ENCODE assay signal across 8 mouse cellular contexts in the genomic region with DNA sequence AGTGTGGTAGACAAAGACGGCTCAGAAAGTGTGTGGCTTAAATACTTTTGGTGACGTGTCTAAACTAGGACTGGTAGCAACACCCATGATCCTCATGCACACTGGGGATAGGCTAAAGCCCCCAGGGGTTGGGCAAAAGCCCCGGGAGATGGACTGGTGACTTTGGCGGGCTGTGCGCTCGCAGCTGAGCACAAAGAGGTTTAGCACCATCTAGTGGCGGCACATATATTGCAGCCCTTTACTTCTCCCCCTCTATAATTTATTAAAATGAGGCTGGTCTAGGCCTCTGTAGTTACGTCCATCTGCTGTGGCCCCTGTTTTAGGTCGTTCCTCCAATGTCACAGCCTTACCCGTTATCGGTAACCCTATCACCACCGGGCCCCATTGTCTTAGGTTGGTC.
A peak's percentile ranks its signal among the peaks of the same experiment; 100 is the strongest.
DNase-seq lines count a peak whose midpoint lies in the region; ATAC-seq and TF ChIP-seq lines count a peak whose summit lies in the region.
"Not testable (repeated sequence)": the region's sequence is repeated elsewhere in the genome, so short reads cannot be mapped to it uniquely, and the experiment has no call there.

No protein-coding gene starts in this region.

- not testable (repeated sequence) for H3K9me3 ChIP-seq in intestine, embryonic 14.5 days (ENCODE audit: control insufficient read depth, low read length); liver, embryonic 14.5 days (ENCODE audit: control insufficient read depth, low read length)

- intact Hi-C loops in gastrocnemius, adult 2 months (cut with DNase I): not testable (repeated sequence)

- 63% methylated on average over 11 of the region's 12 CpGs for WGBS in intestine, embryonic 14.5 days
- 42% methylated on average over 12 of the region's 12 CpGs for WGBS in liver, embryonic 14.5 days (ENCODE audit: insufficient replicate concordance)

- in situ Hi-C loops in Patski (cut with MboI; ENCODE audit: low pct_unique_long_range_greater_than_20kb): not testable (repeated sequence)

- CTCF ChIA-PET in Patski (lab: Charles Lee): not testable (repeated sequence)

- not testable (repeated sequence) for H3K4me3 ChIP-seq in gastrocnemius, adult 2 months; intestine, embryonic 14.5 days (ENCODE audit: low read depth, low read length); liver, embryonic 14.5 days (ENCODE audit: insufficient read depth in 1 of 2, low read depth in 2 of 2, low read length in 2 of 2)

- H3K27me3 ChIP-seq in Patski; intestine, embryonic 14.5 days (replicated peaks; ENCODE audit: control insufficient read depth, insufficient read depth, low read length); liver, embryonic 14.5 days (ENCODE audit: control insufficient read depth, insufficient read depth, low read length): not testable (repeated sequence)

- TF ChIP-seq EP300 in liver, embryonic 14.5 days (IDR thresholded peaks at IDR 0.05; ENCODE audit: low read depth): not testable (repeated sequence)

- not testable (repeated sequence) for H3K9ac ChIP-seq in intestine, embryonic 14.5 days (ENCODE audit: low read length); liver, embryonic 14.5 days (replicated peaks)

- not testable (repeated sequence) for H3K36me3 ChIP-seq in intestine, embryonic 14.5 days (ENCODE audit: control insufficient read depth, insufficient read depth, low read length); liver, embryonic 14.5 days (replicated peaks; ENCODE audit: control insufficient read depth, insufficient read depth, low read depth)

- not testable (repeated sequence) for H3K27ac ChIP-seq in gastrocnemius, adult 2 months; intestine, embryonic 14.5 days (ENCODE audit: low read depth); liver, embryonic 14.5 days

- peak; percentile 34 for TF ChIP-seq CTCF in Patski (IDR thresholded peaks at IDR 0.05)
- peak; percentile 41; the same call in 1 of the 2 replicates for TF ChIP-seq CTCF in gastrocnemius, adult 2 months (IDR thresholded peaks at IDR 0.05)
- TF ChIP-seq CTCF in liver, embryonic 14.5 days (IDR thresholded peaks at IDR 0.05; ENCODE audit: low read depth): peak; percentile 46

- POLR2A ChIA-PET in Patski (lab: Charles Lee): not testable (repeated sequence)

- peak; percentile 26 for DNase-seq in 416B (ENCODE audit: low read depth)
- not testable (repeated sequence) for DNase-seq in Patski (ENCODE audit: low read depth, low spot score); gastrocnemius, adult 2 months; liver, embryonic 14.5 days (ENCODE audit: low read depth in 3 of 3, low spot score in 3 of 3)
- DNase-seq in intestine, embryonic 14.5 days (ENCODE audit: low spot score): peak; percentile 48
- DNase-seq in kidney, postnatal 14 days: peak; percentile 0
- DNase-seq in naive thymus-derived CD4-positive, alpha-beta T cell, adult 2 months (ENCODE audit: low read depth): peak; percentile 1
- peak; percentile 3 for DNase-seq in thymus, postnatal 14 days

- ATAC-seq in Patski; intestine, embryonic 14.5 days (replicated peaks; ENCODE audit: low FRiP score, low TSS enrichment, low read depth); liver, embryonic 14.5 days (ENCODE audit: insufficient read depth): not testable (repeated sequence)

- not testable (repeated sequence) for H3K4me1 ChIP-seq in intestine, embryonic 14.5 days (replicated peaks; ENCODE audit: control insufficient read depth, insufficient read depth, low read length); liver, embryonic 14.5 days (replicated peaks; ENCODE audit: control insufficient read depth in 2 of 2, insufficient read depth in 2 of 2, low read length in 1 of 2)

- not testable (repeated sequence) for H3K4me2 ChIP-seq in intestine, embryonic 14.5 days (ENCODE audit: low read length); liver, embryonic 14.5 days (ENCODE audit: low read depth)
